Mouse (Mus musculus) heart, adult 2 months (tissue): Measurements from ENCODE around the gene Usp48.

Experiments used
- CTCF ChIP-seq: fragments of 200-600 bp; IDR thresholded peaks from 2 replicates; pipeline ENCODE4 v1.8.1; 2022; ENCODE audit warnings: antibody characterized with exemption, mild to moderate bottlenecking, moderate library complexity
- EP300 ChIP-seq: fragments of 200-500 bp; IDR thresholded peaks from 2 replicates; pipeline ENCODE4 v1.6.1; 2011; ENCODE audit warnings: low read depth, low read length, control low read depth; ENCODE audit not compliant: insufficient read depth
- POLR2A ChIP-seq: fragments of 200-500 bp; IDR thresholded peaks from 2 replicates; pipeline ENCODE4 v1.6.1; 2011; ENCODE audit warnings: mild to moderate bottlenecking, low read depth, low read length, control low read depth; ENCODE audit not compliant: insufficient read depth

- no peak for TF ChIP-seq CTCF
- no peak for TF ChIP-seq EP300
- TF ChIP-seq POLR2A = no peak
These were observed 29.3 kb downstream of the Usp48 start for GRCm38 (mm10) chr4:137622847-137623246.
